Mouse (Mus musculus): Measurements from ENCODE around the gene Apom. TPM values are rescaled to one million over a fixed set of nuclear protein-coding genes. Genes with fewer than 3 reads are reported as not detected.

The Apom gene
- polyA plus RNA-seq, 1 experiment: not detected

- TF ChIP-seq CTCF (IDR thresholded peaks at IDR 0.05; ENCODE audit: borderline replicate concordance, insufficient read depth, low read length): no peak
- no peak overlapping the region for H3K4me3 ChIP-seq (ENCODE audit: insufficient read depth, low read length)
- no peak overlapping the region for H3K27ac ChIP-seq (ENCODE audit: insufficient read depth, low read length)
- no peaks in the 10 kb centered on the region for H3K4me1 ChIP-seq (ENCODE audit: control insufficient read depth, insufficient read depth, low read length)
Measured at GRCm38 (mm10) chr17:35147922-35148639, 16.2 kb upstream of the Apom start.

GRCm38 (mm10) chr17:35147348-35147747, 15.5 kb upstream of the Apom start:
- no peak overlapping the region for H3K27ac ChIP-seq (ENCODE audit: insufficient read depth, low read length)
- no peak overlapping the region for H3K4me3 ChIP-seq (ENCODE audit: insufficient read depth, low read length)
- TF ChIP-seq POLR2A (IDR thresholded peaks at IDR 0.05; ENCODE audit: low read depth, low read length): no peak
- no peak for TF ChIP-seq CTCF (IDR thresholded peaks at IDR 0.05; ENCODE audit: borderline replicate concordance, insufficient read depth, low read length)
- H3K4me1 ChIP-seq (ENCODE audit: control insufficient read depth, insufficient read depth, low read length): no peaks in the 10 kb centered on the region

DNA sequence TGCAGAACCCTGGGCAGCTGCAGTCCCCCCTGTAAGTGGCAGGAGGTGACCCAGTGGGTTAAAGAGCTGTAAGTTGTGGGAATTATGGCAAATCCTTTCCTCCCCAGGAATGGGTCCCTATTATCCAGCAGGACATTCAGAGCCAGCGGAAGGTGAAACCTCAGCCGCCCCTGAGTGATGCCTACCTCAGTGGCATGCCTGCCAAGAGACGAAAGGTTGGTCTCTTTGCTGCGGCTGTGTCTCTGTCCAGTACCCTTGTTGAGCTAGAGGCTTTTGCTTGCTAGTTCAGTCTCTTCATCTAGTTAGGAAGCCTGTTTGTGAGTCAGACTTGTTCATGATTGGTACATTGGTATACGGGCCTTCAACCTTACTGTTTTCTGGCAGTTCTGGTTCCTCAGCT, 14.3 kb upstream of the Apom start:
- Histone ChIP-seq H3K4me3 (ENCODE audit: insufficient read depth, low read length) (no peak overlapping the region), H3K27ac (ENCODE audit: insufficient read depth, low read length) (no peak overlapping the region), H3K4me1 (ENCODE audit: control insufficient read depth, insufficient read depth, low read length) (no peaks in the 10 kb centered on the region)
- no peak for TF ChIP-seq CTCF (IDR thresholded peaks at IDR 0.05; ENCODE audit: borderline replicate concordance, insufficient read depth, low read length)
- no peak for TF ChIP-seq POLR2A (IDR thresholded peaks at IDR 0.05; ENCODE audit: low read depth, low read length)

DNA sequence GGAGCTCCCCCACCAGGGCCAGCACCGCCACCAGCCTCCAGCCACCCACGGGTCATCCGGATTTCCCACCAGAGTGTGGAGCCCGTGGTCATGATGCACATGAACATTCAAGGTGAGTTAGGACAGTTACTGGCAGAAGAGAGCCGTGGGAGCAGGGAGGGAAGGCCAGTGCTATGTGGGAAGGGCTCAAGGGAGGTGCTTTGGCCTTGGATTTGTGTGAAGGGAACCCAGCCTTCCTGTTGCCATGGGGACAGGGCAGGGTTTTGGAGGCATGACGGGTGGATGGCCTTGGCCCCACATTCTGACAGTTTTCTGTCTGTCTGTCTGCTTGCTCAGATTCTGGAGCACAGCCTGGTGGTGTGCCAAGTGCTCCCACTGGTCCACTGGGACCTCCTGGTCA, 10.1 kb upstream of the Apom start:
- Histone ChIP-seq H3K27ac (ENCODE audit: insufficient read depth, low read length) (no peak overlapping the region), H3K4me3 (ENCODE audit: insufficient read depth, low read length) (no peak overlapping the region), H3K4me1 (ENCODE audit: control insufficient read depth, insufficient read depth, low read length) (no peaks in the 10 kb centered on the region)
- TF ChIP-seq CTCF (IDR thresholded peaks at IDR 0.05; ENCODE audit: borderline replicate concordance, insufficient read depth, low read length) (no peak), POLR2A (IDR thresholded peaks at IDR 0.05; ENCODE audit: low read depth, low read length) (no peak)

- Histone ChIP-seq H3K27ac (ENCODE audit: insufficient read depth, low read length) (no peak overlapping the region), H3K4me3 (ENCODE audit: insufficient read depth, low read length) (no peak overlapping the region), H3K4me1 (ENCODE audit: control insufficient read depth, insufficient read depth, low read length) (no peaks in the 10 kb centered on the region)
- no peak for TF ChIP-seq CTCF (IDR thresholded peaks at IDR 0.05; ENCODE audit: borderline replicate concordance, insufficient read depth, low read length)
- no peak for TF ChIP-seq POLR2A (IDR thresholded peaks at IDR 0.05; ENCODE audit: low read depth, low read length)
Measured at GRCm38 (mm10) chr17:35140490-35140996, 8.7 kb upstream of the Apom start.

- no peak for TF ChIP-seq CTCF (IDR thresholded peaks at IDR 0.05; ENCODE audit: borderline replicate concordance, insufficient read depth, low read length)
- no peak for TF ChIP-seq POLR2A (IDR thresholded peaks at IDR 0.05; ENCODE audit: low read depth, low read length)
- H3K27ac ChIP-seq (ENCODE audit: insufficient read depth, low read length): no peak overlapping the region
- H3K4me3 ChIP-seq (ENCODE audit: insufficient read depth, low read length): no peak overlapping the region
- no peaks in the 10 kb centered on the region for H3K4me1 ChIP-seq (ENCODE audit: control insufficient read depth, insufficient read depth, low read length)
Measured at GRCm38 (mm10) chr17:35139269-35139668, 7.4 kb upstream of the Apom start.

DNA sequence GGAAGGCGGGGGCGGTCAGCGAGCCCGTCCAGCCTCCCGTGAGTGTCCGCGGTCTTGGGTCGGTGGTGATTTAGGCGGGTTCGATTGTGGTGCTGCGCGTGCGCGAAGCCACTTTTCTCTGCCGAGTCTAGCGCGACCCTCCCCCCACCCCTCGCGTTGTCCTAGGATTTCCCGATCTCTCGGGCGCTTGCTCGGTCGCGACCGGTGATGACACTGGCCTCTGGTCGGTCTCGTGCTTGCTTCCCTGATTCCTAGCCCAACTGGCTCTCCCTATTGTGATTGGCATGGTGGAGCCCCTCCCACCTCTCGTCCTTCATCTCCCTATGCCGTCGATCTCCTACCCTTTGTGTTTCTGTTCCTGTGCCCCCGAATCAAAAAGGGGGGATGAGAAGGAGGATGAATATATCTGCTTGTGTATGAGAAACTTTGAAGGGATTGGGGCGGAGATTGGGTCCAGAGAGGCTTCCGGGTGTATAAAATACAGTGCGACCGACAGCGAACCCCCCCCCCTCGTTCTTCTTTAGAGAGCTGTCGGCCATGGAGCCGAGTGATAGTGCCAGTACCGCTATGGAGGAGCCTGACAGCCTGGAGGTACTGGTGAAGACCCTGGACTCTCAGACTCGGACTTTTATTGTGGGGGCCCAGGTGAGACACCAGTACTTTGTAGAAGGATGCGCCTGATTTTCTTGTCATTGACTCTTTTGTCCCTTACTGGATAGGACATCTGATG, 3.9 kb upstream of the Apom start:
- no peak for TF ChIP-seq CTCF (IDR thresholded peaks at IDR 0.05; ENCODE audit: borderline replicate concordance, insufficient read depth, low read length)
- no peak; the same call in 1 of the 2 replicates for TF ChIP-seq POLR2A (IDR thresholded peaks at IDR 0.05; ENCODE audit: low read depth, low read length)
- peak overlapping the region; percentile 59 for H3K4me3 ChIP-seq (ENCODE audit: insufficient read depth, low read length)
- H3K4me1 ChIP-seq (ENCODE audit: control insufficient read depth, insufficient read depth, low read length): no peaks in the 10 kb centered on the region
- H3K27ac ChIP-seq (ENCODE audit: insufficient read depth, low read length): peak overlapping the region; percentile 80

DNA sequence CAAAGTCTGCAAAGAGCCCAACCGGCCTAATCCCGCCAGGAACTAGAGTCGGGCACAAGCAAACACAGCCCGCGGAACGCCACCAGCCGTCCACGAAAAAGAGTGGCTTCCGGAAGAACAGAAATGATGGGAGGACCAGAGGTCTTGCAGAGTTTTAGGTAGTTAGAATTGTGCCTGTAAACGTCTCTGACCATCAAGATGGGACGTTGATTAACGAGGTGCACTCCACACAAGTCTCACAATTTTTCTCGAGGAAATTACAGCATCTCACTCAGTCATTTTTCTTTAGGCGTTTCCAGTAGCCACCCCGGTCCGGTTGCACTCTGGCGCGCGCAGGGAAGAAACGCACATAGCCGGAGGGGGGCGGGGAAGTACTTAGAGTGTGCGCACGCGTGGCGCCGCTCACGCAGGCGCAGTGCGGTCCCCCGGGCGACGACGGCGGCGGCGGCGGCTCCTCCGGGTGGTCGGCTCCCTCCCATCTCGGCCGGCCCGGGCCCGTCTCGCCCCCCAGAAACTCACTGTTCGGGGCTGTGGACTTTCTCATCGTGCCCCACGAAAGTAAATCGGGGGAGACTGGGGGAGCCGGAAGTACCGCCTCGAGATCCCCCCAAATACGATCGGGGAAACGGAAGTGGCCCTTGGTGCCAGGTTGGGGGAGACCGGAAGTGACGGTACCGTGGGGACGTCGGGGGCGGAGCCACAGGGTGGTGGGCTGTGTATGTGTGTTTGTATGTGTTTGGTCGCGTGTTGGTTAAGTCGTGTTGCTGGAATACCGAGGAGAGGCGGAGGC, 3.1 kb upstream of the Apom start, which contains the start of gene Bag6:
Gene Bag6 (plus strand): TSS at position 378 of the 790 bp plus-strand sequence.
- no peaks in the 10 kb centered on the region for H3K4me1 ChIP-seq (ENCODE audit: control insufficient read depth, insufficient read depth, low read length)
- H3K27ac ChIP-seq (ENCODE audit: insufficient read depth, low read length): peak within 1 kb of the TSS; percentile 80
- H3K4me3 ChIP-seq (ENCODE audit: insufficient read depth, low read length): peak within 1 kb of the TSS; percentile 59
- TF ChIP-seq CTCF (IDR thresholded peaks at IDR 0.05; ENCODE audit: borderline replicate concordance, insufficient read depth, low read length) (no peak), POLR2A (IDR thresholded peaks at IDR 0.05; ENCODE audit: low read depth, low read length) (peak; percentile 58)

DNA sequence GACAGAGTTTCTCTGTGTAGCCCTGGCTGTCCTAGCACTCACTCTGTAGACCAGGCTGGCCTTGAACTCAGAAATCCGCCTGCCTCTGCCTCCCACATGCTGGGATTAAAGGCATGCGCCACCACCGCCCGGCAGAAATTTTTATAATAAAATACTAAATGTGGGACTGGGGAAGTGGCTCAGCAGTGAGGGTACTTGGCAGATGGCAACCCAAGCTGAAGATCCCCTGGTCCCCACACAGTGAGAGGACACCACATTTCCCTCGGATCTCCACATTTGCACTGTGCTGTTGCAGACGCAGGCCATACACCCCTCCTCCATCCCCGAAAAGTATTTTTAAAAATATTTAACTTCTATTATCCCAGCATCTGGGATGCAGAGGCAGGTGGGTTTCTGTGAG, 1.7 kb upstream of the Apom start:
- no peak overlapping the region for H3K27ac ChIP-seq (ENCODE audit: insufficient read depth, low read length)
- no peak for TF ChIP-seq POLR2A (IDR thresholded peaks at IDR 0.05; ENCODE audit: low read depth, low read length)
- H3K4me3 ChIP-seq (ENCODE audit: insufficient read depth, low read length): no peak overlapping the region
- no peaks in the 10 kb centered on the region for H3K4me1 ChIP-seq (ENCODE audit: control insufficient read depth, insufficient read depth, low read length)
